Mouse (Mus musculus) regulatory T cell (primary cell): ENCODE data around the gene Depdc7.

ENCODE experiments used
- in situ Hi-C: fragments of 300-600 bp; cut with MboI, MseI; formaldehyde crosslinking; loops from one replicate; pipeline ENCODE4 v1.15.1; 2025; ENCODE audit warnings: high pct_unique_total_duplicates

Depdc7 gene

DNA sequence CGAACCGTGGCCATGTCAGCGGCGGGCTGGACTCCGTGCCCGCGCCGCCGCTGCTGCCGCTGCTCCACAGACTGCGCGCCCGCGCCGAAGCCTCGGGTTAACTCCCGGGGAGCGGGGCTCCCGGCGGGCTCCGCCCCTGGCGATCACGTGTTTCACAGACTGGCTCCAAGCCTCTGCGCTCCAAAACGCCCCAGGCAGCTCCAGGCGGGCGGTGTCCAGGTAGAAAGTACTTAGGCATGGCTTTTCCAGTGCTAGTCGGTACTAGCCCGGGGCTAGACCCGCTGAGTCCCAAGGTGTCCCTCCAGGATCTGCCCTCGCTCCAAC is at the start of gene Depdc7:
Gene Depdc7, minus strand, starts transcription at position 138 of the 324 bp plus-strand sequence.
- in situ Hi-C loops = no loop called here

DNA sequence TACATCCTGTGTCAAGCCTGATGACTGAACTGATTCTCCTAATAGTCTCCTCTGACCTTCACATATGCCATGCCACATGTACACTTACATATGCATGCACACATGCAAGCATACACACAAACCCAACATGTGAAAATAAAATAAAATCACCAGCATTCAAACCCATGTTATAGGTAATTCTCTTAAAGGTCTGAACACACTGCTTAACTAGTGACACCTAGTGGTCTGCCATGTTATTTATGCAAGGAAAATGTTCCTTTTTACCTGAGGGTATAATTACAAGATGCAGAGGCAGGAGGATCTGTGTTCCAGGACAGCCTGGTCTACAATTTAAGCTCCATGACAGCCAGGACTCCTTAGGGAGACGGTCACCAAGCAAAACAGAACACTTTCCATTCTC is 32.1 kb upstream of the Depdc7 start:
- in situ Hi-C loops = no loop called here

DNA sequence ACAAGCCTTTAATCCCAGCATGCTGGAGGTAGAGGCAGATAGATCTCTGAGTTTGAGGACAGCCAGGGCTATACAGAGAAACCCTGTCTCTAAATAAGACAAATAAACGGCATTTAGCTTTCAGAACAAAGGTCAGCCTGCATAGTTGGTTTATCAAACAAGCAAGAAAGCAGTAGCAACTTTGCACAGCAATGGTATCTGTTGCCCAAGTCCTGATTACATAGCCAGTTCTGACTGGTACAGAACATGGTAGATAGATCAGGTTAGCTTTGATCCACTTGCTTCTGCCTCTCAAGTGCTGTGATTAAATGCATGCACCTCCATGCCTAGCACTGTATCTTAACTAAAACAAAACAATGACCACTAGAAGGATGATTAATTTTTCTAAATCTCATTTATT is 26.0 kb upstream of the Depdc7 start:
- in situ Hi-C loops = no loop called here

DNA sequence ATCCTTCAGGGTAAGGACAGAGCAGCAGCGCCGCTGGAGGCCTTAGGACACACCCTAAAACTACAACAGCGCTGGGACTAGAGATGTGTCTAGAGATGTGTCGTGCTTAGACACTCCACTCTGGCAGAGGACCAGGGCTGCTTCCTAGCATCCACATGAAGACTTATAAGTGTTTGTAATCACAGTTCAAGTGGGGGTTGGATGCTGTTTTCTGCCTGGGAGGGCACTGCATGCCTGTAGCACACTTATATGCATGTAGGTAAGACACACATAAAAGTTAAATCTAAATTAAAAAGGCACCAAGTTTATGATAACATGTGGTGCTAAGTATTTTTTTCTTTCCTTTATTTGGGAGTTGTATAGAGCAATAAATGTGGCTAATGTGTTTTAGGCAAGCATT is 21.3 kb upstream of the Depdc7 start:
- in situ Hi-C loops = no loop called here

DNA sequence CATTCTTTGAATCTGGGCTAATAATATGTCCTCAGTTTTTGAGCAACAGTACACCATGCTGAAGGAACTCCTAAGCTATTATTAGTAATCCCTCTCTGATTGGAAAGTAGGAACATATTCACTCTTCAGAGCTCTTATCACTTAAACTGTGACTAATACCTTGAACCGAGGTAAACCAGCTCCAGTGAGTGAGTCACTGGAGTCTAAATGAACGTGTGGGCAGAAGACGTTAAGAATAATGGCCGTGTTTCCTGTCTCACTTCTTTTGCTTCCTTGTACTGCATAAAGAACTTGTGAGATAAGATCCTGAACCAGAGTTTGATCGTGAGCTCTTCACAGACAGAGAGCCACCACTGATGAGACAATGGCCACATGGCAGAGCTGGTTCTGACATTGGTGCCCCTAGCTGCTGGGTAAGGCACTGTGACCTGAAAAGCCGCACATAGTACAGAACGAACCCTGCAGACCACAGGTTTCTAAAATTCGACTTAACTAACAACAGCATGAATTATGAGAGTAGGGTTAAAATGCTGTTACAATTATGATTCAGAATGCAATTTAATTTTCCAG is 20.5 kb upstream of the Depdc7 start:
- in situ Hi-C loops = no loop called here

DNA sequence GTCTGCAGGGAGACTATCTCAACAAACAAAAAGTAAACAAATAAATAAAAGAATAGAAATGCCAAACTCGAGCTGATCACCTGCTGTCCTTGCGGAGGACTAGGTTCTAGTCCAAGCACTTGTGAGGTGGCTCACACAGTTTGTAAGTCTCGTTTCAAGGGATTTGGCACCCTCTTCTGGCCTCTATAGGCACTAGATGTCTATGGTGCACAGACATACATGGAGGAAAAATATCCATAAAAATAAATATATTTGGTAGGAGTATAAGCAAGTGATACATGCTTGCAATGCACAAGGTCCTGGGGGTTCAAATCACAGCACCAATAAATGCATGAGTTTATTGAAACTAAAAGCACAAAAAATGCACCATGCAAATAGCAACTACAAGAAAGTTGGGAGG is 7.9 kb upstream of the Depdc7 start:
- in situ Hi-C loops = no loop called here

DNA sequence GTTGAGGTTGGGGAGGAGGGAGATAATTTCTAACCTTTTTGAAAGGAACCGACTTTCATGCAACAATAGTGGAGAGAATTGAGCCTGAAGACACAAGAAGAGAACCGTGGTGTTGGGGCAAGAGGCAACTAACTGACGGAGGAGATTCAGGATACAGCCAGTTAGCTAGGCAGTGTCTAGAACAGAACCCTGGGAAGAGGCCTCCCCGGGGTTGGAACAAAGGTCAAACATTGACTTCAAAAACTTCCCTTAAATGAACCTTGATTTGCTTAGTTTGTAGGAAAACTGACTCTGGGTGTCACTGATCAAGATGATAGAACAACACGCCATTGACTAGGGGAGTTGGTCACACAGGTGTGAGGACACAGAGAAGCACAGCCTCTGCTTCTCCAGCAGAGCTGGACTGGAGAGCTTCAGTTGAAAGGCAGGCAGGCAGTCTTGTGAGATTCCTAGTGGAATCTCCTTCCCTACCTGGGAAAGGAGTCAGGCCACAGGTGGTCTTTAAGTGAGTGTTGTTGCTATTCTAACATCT is 6.0 kb upstream of the Depdc7 start:
- in situ Hi-C loops = no loop called here

DNA sequence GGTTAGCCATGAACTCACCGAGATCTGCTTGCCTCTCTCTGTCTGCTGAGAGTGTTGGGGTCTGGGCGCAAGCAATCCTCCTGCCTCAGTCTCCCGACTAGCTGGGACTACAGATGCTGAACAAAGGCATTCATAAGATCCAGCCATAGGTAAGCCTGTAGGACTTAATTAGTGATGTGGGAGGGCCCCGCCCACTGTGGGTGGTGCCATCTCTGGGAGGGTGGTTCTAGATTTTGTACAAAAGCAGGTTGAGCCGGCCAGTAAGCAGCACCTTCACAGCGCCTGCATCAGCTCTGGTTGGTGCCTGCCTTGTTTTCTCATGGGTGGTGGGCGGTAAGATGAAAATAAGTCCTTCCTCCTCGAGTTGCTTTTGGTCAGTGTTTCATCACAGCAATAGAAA is 3.6 kb upstream of the Depdc7 start:
- in situ Hi-C loops = no loop called here

DNA sequence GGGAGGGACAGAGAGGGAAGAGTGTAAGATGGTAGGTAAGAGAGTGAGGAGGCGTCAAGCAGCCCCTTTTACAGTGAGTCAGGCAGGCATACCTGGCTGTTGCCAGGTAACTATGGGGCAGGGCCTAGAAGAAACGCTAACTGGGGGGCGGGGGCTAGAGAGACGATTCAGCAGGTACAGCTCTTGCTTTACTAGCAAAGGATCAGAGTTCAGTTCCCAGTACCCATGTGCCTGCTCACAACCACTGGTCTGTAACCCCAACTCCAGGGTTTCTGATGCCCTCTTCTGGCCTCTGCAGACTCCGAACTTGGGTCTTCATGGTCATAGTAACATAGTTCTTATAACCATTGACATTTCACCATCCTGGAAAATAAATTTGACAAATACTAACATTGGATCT is 1.3 kb upstream of the Depdc7 start:
- in situ Hi-C loops = no loop called here

DNA sequence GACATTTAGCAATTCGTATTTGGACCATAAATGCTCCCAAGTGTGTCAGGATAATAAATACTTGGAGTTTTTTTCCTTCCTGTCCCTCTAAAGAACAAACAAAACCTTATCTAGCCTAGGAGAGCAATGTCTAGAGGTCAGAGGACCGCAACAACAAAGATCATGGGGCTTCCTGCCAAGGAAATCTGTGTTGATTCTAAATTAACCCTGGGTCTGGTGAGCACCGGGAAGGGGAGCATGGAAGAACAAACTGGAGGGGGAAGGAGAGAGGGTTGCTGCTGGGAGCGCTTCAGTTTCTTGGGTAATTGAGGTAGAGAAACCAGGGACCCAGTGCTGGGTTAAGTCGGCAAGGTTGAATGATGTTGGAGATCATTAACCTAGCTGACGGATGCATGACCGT is 482 bp upstream of the Depdc7 start:
- in situ Hi-C loops = no loop called here

DNA sequence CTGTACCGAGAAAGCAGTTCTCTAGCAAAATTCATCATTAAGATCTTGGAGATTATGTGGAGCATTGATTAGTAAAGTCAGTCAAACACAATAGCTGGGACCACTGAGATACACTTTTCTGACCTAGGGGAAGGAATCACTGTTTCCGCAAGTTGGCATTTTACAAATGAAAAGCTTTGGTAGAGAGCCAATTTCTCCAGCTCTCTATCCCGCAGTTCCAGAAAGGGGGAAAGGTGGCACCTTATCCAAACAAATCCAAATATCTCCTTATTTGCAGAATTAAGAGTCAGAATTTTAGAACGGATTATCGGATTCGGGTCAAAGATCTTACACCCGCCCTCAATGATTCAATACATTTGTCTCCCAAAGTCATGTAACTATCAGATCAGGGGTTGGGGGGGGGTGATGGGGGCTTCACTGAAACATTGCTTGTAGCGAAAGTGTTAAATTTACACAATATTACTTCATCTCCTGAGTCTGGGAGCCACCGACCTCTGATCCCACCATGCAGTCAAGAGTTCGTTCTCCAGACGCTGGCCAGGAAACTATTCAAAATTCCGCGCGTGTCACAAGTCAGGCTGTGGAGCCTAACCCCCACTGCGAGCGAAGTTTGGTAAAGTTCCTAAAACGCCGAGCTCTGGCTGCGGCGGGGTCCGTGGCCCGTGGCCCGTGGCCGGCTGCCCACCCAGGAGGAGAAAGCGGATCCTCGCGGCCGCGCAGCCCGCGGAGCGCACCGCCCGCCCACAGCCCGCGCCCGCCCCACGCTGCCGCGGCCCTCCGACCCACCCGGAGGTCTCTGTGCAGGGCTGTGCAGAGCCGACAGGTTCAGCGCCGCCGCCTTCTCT is 560 bp downstream of the Depdc7 start:
- in situ Hi-C loops = no loop called here

DNA sequence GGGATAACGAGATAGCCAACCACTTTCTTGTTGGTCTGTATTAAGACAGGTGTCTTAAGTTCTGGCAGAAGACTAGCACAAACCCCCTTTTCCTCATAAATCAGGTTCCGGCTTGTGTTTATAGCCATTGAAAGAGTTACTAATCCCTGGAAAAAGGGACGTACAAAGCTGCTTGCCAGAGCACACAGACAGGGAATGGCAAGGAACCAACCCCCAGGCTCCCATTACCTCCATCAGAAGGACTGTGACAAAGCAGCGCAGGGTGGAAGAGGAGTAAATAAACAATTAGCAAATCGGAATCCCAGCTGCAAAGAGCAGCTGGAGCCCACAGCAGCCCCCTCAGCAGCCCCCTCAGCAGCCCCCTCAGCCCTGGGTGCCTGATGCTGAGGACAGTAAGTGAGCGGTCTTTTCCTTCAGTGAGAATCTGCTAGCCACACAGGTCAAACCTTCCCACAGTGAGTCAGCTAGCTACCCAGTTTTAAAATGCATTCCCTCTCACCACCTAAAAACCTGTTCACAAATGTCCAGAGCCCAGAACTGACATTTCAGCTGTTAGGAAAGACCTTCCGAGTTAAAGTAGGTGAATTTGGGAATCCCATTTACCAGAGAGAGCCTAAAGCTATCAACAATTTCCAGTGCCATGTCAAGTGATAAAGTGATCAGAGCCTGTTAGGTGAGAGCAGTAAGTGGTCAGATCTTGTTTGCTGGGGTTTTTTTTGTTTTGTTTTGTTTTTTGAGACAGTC is 1.5 kb downstream of the Depdc7 start:
- in situ Hi-C loops = no loop called here

DNA sequence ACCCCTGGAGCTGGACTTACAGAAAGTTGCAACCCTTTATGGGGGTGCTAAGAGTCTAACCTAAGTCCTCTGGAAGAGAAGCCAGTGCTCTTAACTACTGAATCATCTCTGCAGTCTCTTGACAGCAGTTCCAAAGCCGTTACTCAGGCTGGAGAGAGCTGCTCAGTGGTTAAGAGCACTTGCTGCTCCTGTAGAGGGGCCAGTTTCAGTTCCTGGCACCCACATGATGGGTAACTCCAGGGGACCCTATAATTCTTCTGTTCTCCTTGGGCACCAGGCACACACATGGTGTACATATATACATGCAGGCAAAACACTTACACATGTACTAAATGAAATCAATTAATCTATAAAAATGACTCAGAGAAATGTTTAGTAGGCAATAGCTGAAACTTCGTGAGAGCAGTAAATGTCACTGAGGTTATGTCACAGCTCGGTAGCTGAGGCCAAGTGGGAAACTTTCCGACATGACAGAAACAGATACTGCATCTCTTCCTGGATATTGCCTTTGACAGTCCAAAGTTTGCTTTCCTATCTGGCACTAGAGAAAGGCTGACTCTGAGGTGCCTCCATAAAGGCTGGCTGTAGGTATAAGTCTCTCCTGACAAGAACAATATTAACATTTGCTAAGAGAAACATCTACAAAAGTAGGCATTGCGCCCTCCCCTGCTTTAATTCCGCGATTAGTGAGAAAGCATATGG is 2.3 kb downstream of the Depdc7 start:
- in situ Hi-C loops = no loop called here

DNA sequence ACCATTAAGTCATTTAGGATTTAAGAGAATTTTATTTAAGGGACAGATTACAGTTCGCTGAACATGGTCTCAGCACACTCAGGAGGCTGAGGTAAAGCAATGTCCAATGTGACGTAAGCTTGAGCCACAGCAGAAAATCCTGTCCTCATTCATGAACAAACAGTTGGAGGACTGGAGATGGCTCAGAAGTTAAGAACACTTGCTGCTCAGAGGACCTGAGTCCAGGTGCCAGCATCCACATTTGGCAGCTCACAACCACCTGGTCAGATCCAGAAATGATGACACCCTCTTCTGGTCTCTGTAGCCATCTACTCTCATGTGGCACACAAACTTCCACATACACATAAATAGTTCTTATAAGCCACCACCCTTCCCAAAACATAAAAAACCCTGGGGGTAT is 3.0 kb downstream of the Depdc7 start:
- in situ Hi-C loops = no loop called here

DNA sequence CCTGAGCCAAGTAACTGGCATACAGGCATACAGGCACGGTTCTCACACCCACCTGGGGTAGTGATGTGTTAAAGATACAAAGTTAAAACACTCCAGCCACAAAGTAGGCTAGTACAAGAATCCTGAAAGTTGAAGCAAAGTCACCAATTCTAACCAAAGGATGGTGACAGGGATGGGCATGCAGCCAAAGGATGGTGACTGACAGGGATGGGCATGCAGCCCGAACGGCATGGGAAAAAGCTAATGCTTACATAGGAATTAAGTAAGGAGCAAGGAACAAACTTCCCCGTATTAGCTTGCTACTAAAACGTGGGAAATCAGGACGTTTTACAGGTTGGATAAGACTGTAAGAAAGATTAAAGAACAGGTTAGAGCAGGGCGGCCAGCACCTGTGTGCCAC is 6.4 kb downstream of the Depdc7 start:
- in situ Hi-C loops = no loop called here

DNA sequence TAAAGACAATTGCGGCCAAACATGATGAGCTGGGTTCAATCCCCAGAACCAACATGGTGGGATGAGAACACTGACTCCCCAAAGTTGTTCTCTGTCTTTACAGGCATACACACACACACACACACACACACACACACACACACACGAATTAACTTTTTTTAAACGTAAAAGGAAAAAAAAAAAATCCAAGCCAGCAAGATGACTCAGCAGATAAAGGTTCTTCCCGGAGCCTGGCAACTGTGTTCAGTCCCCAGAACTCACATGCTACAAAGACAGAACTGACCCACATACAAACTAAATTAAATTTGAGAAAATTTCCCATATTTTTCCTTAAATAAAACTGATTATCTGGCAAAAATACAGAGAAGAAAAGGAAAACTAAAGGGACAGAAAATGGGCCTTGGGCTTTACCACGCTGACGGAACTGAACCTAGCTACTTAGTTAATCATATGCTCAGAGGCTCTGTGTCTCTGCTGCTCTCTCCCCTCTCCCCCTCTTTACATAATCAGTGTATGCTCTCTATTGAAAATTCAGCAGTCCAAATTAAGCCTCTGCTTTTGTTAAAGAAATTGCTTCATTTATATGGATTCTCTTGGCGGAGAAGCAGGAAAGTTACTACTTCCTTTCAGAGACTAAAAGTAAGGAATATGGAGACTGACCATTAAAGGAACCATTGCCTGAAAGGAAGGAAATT is 10.0 kb downstream of the Depdc7 start:
- in situ Hi-C loops = no loop called here

DNA sequence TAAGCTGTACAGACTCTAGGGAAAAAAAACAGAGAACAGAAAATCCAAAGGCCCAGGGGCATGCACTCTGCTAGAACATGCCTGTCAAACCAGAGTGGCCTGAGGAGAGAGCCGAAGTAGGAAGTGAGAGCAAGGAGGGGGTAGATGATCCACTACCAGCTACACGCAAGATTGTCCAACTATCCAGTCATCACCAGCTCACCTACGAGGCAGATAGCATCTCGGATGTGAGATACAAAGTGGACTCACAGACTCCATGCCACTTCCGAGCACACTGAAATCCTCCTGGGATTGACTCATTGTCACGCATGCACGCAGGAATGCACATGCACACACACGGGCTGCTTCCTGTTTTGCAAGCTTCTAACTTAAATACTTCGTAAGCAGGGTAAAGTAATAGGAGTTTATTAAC is 10.6 kb downstream of the Depdc7 start:
- in situ Hi-C loops = no loop called here

DNA sequence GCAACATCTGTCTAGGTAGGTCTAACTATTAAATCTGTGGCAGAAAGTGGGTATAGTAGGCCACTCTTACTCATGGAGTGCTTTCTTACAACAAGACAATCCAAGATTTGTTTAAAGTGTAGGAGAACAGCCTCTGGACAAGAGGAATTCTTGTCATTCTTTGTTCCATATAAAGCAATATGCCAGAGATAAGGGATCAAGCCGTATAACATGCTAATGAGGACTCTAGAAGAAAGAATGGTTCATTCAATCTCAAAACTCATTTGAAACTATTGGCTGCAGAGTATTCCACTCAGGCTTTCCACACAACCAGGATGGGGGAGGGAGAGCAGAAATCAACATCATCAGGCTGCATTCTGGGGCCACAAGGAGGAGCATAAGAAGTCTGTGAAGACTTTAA is 15.3 kb downstream of the Depdc7 start:
- in situ Hi-C loops = no loop called here

DNA sequence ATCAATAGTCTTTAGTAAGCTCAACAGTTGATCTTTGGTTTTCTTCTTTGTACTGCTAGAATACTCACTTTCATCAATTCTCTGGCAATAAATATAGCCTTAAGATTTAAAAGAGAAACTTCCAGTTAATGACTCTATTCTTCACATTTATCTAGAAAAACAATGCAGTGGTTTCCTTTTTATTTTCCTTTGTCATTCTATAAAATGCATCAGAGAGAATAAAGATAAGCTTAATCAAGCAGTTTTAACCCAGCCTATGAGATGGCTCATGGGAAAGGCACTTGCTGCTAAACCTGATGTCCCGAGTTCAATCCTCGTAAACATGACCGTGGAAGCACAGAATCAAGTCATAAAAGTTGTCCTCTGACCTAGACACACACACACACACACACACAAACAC is 20.7 kb downstream of the Depdc7 start:
- in situ Hi-C loops = no loop called here

DNA sequence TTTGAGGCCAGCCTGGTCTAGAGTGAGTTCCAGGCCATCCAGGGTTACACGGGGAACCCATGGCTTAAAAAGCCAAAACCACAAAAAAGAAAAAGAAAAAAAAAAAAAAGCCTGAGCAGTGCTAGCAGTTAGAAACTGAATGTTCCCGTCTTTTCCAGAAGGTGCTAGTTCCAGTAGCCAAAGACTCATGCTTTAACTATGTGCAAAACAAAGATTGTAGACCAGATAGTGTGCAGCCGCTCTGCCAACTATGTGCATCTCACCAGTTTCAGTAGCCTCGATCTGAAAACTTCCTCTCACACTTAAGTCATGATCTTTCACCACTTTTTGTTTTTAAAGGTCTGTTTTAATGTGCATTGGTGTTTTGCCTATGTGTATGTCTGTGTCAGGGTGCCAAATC is 24.9 kb downstream of the Depdc7 start:
- in situ Hi-C loops = no loop called here

DNA sequence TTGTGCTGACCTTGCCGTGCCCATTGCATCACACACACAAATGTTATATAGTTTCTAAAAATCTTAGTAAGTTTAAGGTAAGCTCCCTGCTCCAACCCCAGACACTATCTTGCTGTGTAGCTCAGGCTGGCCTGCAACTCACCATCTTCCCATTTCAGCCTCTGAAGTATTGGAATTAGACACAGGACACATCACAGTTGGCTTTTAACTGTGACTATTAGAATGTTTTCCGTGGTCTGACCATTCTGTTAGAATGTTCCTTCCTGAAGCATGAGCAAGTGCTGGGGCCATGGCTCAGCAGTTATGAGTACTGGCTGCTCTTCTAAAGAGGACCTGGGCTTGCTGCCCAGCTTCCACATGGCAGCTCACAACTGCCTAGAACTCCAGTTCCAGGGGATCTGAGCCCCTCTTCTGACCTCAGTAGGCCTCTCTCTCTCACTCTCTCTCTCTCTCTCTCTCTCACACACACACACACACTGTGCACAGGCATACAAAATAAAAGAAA is 25.4 kb downstream of the Depdc7 start:
- in situ Hi-C loops = no loop called here
